In genomic region chr14:33322661-33323088, GRCm38 (mm10) we compare ENCODE assay signal across 8 mouse cellular contexts.
DNase-seq lines count a peak whose midpoint lies in the region; ATAC-seq and TF ChIP-seq lines count a peak whose summit lies in the region.
"Had no signal": no experiment of that assay in that cellular context is flagged by ENCODE, and none has a peak within 500 bp of the region (broad histone marks: within the 10 kb centered on the region; RNA-seq: fewer than 3 reads in every experiment).

No protein-coding gene starts in this region.

- H3K36me3 ChIP-seq in CH12.LX (replicated peaks in 1 of 2; ENCODE audit: control insufficient read depth in 1 of 2, insufficient read depth in 1 of 2, low read length in 1 of 2): no peaks in the 10 kb centered on the region
- no peaks in the 10 kb centered on the region for H3K36me3 ChIP-seq in liver, embryonic 12.5 days
- H3K36me3 ChIP-seq: limb, embryonic 12.5 days had no signal

- DNase-seq in A20 (ENCODE audit: low read depth, low spot score) (peak; percentile 71), CH12.LX (ENCODE audit: extremely low read depth) (peak; percentile 80)
- DNase-seq in c-Kit-positive CD71-positive TER-119-negative erythroid progenitor cells, embryonic 14.5 days (ENCODE audit: low read depth): peak; percentile 25
- peak; percentile 75 to 91 for DNase-seq in kidney, adult 8-10 months
- DNase-seq in retina, postnatal 1 day: peak; percentile 74

- TF ChIP-seq RAD21 in CH12.LX (IDR thresholded peaks at IDR 0.05; ENCODE audit: low read depth, low read length): no peak

- H3K4me3 ChIP-seq in CH12.LX (replicated peaks in 1 of 3; ENCODE audit: low read depth in 2 of 3, low read length in 2 of 3, poor library complexity in 1 of 3): no peak overlapping the region
- H3K4me3 ChIP-seq in liver, embryonic 12.5 days: no peak overlapping the region
- H3K4me3 ChIP-seq: limb, embryonic 12.5 days had no signal

- H3K79me2 ChIP-seq in CH12.LX (replicated peaks; ENCODE audit: control insufficient read depth, extremely low read depth, insufficient read depth, poor library complexity, severe bottlenecking): no peaks in the 10 kb centered on the region

- TF ChIP-seq POLR2A in CH12.LX (IDR thresholded peaks at IDR 0.05; ENCODE audit: low read depth, low read length): no peak

- WGBS in liver, embryonic 12.5 days (ENCODE audit: insufficient replicate concordance): 21% methylated on average over 7 of the region's 7 CpGs

- peak overlapping the region; percentile 61; the same call in 1 of the 2 replicates for H3K4me2 ChIP-seq in CH12.LX (ENCODE audit: insufficient read depth, low read depth, poor library complexity, severe bottlenecking)
- peak overlapping the region; percentile 36 for H3K4me2 ChIP-seq in liver, embryonic 12.5 days
- H3K4me2 ChIP-seq: limb, embryonic 12.5 days had no signal

- no peak overlapping the region for H3K9ac ChIP-seq in CH12.LX (ENCODE audit: insufficient read depth, low read depth)
- no peak overlapping the region for H3K9ac ChIP-seq in liver, embryonic 12.5 days
- H3K9ac ChIP-seq: limb, embryonic 12.5 days had no signal

- TF ChIP-seq EP300 in CH12.LX (IDR thresholded peaks at IDR 0.05; ENCODE audit: low read length): peak; percentile 72

- TF ChIP-seq CTCF in CH12.LX (conservative IDR thresholded peaks at IDR 0.05 in 1 of 2, IDR thresholded peaks at IDR 0.05 in 1 of 2; ENCODE audit: low read depth in 2 of 2, low read length in 2 of 2): peak; percentile 73 to 93

- H3K9me3 ChIP-seq in CH12.LX (replicated peaks; ENCODE audit: low read length): peaks cover 11% of the 10 kb centered on the region
- H3K9me3 ChIP-seq in liver, embryonic 12.5 days (replicated peaks): no peaks in the 10 kb centered on the region
- H3K9me3 ChIP-seq: limb, embryonic 12.5 days had no signal

- no peak overlapping the region for H3K27ac ChIP-seq in CH12.LX (ENCODE audit: insufficient read depth, low read depth)
- H3K27ac ChIP-seq in liver, embryonic 12.5 days: no peak overlapping the region
- H3K27ac ChIP-seq: limb, embryonic 12.5 days had no signal

- peaks cover 6 to 52% of the 10 kb centered on the region in 2 experiments for H3K4me1 ChIP-seq in CH12.LX (ENCODE audit: control insufficient read depth in 1 of 2, insufficient read depth in 2 of 2)
- peaks cover 33% of the 10 kb centered on the region for H3K4me1 ChIP-seq in liver, embryonic 12.5 days

- in situ Hi-C loops in CH12.LX (cut with MboI; ENCODE audit: low pct_ligation_motif_present, low pct_unique_long_range_greater_than_20kb, low sequenced_read_pairs): no loop called here

- peak; percentile 69; the same call in 1 of the 2 replicates for ATAC-seq in frontal cortex, adult (ENCODE audit: low TSS enrichment)
- ATAC-seq in liver, embryonic 12.5 days: no peak

- dilution Hi-C loops in CH12.LX (cut with MboI; ENCODE audit: extremely low pct_ligation_motif_present, extremely low pct_unique_long_range_greater_than_20kb, low sequenced_read_pairs): no loop called here

- H3K27me3 ChIP-seq in CH12.LX (replicated peaks): peaks cover 23% of the 10 kb centered on the region
- H3K27me3 ChIP-seq in liver, embryonic 12.5 days (replicated peaks): peaks cover 63% of the 10 kb centered on the region

TF ChIP-seq in CH12.LX, 34 proteins besides CTCF, POLR2A, EP300 and RAD21:
- TF ChIP-seq JUN (IDR thresholded peaks at IDR 0.05; ENCODE audit: insufficient read depth, low read depth, low read length): peak; percentile 22; the same call in 1 of the 2 replicates
- TF ChIP-seq SMC3 (IDR thresholded peaks at IDR 0.05; ENCODE audit: low read depth, low read length): peak; percentile 16
- TF ChIP-seq BHLHE40 (IDR thresholded peaks at IDR 0.05; ENCODE audit: low read depth, low read length): peak; percentile 42; the same call in 1 of the 2 replicates
- no peak for TF ChIP-seq UBTF (IDR thresholded peaks at IDR 0.05; ENCODE audit: low read depth, low read length)
- TF ChIP-seq USF1 (IDR thresholded peaks at IDR 0.05; ENCODE audit: low read depth, low read length): peak; percentile 66
- peak; percentile 68; the same call in 1 of the 2 replicates for TF ChIP-seq TCF12 (IDR thresholded peaks at IDR 0.05; ENCODE audit: low read depth, low read length)
- TF ChIP-seq GABPA (IDR thresholded peaks at IDR 0.05; ENCODE audit: insufficient replicate concordance, low read depth, low read length): no peak
- 0 out of 2 replicates have a peak, but pooled peaks have one; percentile 46 for TF ChIP-seq MAX (IDR thresholded peaks at IDR 0.05; ENCODE audit: low read length)
- TF ChIP-seq MXI1 (IDR thresholded peaks at IDR 0.05; ENCODE audit: low read depth, low read length): no peak; the same call in 1 of the 2 replicates
- no peak for TF ChIP-seq SIN3A (IDR thresholded peaks at IDR 0.05; ENCODE audit: low read length)
- no peak for TF ChIP-seq MEF2A (IDR thresholded peaks at IDR 0.05; ENCODE audit: borderline replicate concordance, low read depth, low read length)
- no peak for TF ChIP-seq MYC (IDR thresholded peaks at IDR 0.05; ENCODE audit: low read depth, low read length)
- TF ChIP-seq CHD2 (IDR thresholded peaks at IDR 0.05; ENCODE audit: low read length): peak; percentile 44; the same call in 1 of the 2 replicates
- 0 out of 2 replicates have a peak, but pooled peaks have one; percentile 23 for TF ChIP-seq JUND (conservative IDR thresholded peaks at IDR 0.05; ENCODE audit: low read depth, low read length)
- peak; percentile 73 for TF ChIP-seq IRF4 (IDR thresholded peaks at IDR 0.05; ENCODE audit: low read depth, low read length)

Comparison
In these comparisons a context has a peak if more than half of its experiments do, and no peak if none do; other contexts are left out.
1. DNase-seq: peak in every context shown above with its lines; median percentile 83 in kidney, adult 8-10 months; 80 in CH12.LX; 74 in retina, postnatal 1 day; 71 in A20; 25 in c-Kit-positive CD71-positive TER-119-negative erythroid progenitor cells, embryonic 14.5 days.